In genomic region chr16:33494374-33494773, GRCm38 (mm10) we compare ENCODE assay signal across 35 mouse cellular contexts. TPM values are rescaled to one million over a fixed set of nuclear protein-coding genes. Genes with fewer than 3 reads are reported as not detected.
"Had no signal": no experiment of that assay in that cellular context is flagged by ENCODE, and none has a peak within 500 bp of the region (broad histone marks: within the 10 kb centered on the region; RNA-seq: fewer than 3 reads in every experiment).

No protein-coding gene starts in this region.

- H3K4me2 ChIP-seq: limb, embryonic 12.5 days; limb, embryonic 13.5 days; limb, embryonic 15.5 days; liver, embryonic 11.5 days; liver, embryonic 12.5 days; liver, embryonic 13.5 days; liver, embryonic 15.5 days; lung, embryonic 14.5 days; lung, embryonic 15.5 days; midbrain, embryonic 11.5 days; midbrain, embryonic 12.5 days; midbrain, embryonic 13.5 days; midbrain, embryonic 15.5 days; neural tube, embryonic 12.5 days had no signal

- H3K9ac ChIP-seq: limb, embryonic 12.5 days; limb, embryonic 13.5 days; limb, embryonic 15.5 days; liver, embryonic 12.5 days; liver, embryonic 13.5 days; liver, embryonic 14.5 days; liver, embryonic 15.5 days; liver, postnatal 0 days; lung, embryonic 14.5 days; lung, embryonic 15.5 days; midbrain, embryonic 12.5 days; midbrain, embryonic 13.5 days; midbrain, embryonic 15.5 days; neural tube, embryonic 12.5 days had no signal

- DNase-seq: left cerebral cortex, postnatal 4 days; liver; liver, embryonic 13.5 days; liver, postnatal 0 days; lung, adult 18-20 months; lung, adult 2 months; lung, embryonic 14.5 days; lung, postnatal 10 days; lung, postnatal 14 days; lung, postnatal 36 days; lung, postnatal 4 days; midbrain, embryonic 14.5 days had no signal

- H3K4me1 ChIP-seq: limb, embryonic 10.5 days; limb, embryonic 12.5 days; limb, embryonic 13.5 days; limb, embryonic 15.5 days; liver, embryonic 12.5 days; liver, embryonic 13.5 days; liver, embryonic 15.5 days; lung, embryonic 15.5 days; megakaryocyte, embryonic 14.5 days; midbrain, embryonic 10.5 days; midbrain, embryonic 12.5 days; midbrain, embryonic 13.5 days; midbrain, embryonic 15.5 days; neural tube, embryonic 12.5 days had no signal

- H3K9me3 ChIP-seq: limb, embryonic 10.5 days; limb, embryonic 12.5 days; limb, embryonic 13.5 days; limb, embryonic 15.5 days; liver, embryonic 12.5 days; liver, embryonic 13.5 days; liver, embryonic 15.5 days; lung, embryonic 15.5 days; megakaryocyte, embryonic 14.5 days; midbrain, embryonic 10.5 days; midbrain, embryonic 12.5 days; midbrain, embryonic 13.5 days; midbrain, embryonic 15.5 days; neural tube, embryonic 12.5 days had no signal

- H3K27me3 ChIP-seq: limb, embryonic 12.5 days; limb, embryonic 13.5 days; limb, embryonic 15.5 days; liver, embryonic 12.5 days; liver, embryonic 13.5 days; liver, embryonic 15.5 days; lung, embryonic 15.5 days; megakaryocyte, embryonic 14.5 days; midbrain, embryonic 12.5 days; midbrain, embryonic 13.5 days; midbrain, embryonic 15.5 days; neural tube, embryonic 12.5 days had no signal

- H3K4me3 ChIP-seq: limb, embryonic 10.5 days; limb, embryonic 12.5 days; limb, embryonic 13.5 days; limb, embryonic 15.5 days; liver, embryonic 12.5 days; liver, embryonic 13.5 days; liver, embryonic 15.5 days; lung, embryonic 15.5 days; megakaryocyte, embryonic 14.5 days; midbrain, embryonic 10.5 days; midbrain, embryonic 12.5 days; midbrain, embryonic 13.5 days; midbrain, embryonic 15.5 days; myocyte; neural tube, embryonic 12.5 days had no signal

- H3K27ac ChIP-seq: limb, embryonic 10.5 days; limb, embryonic 12.5 days; limb, embryonic 13.5 days; limb, embryonic 15.5 days; liver, embryonic 12.5 days; liver, embryonic 13.5 days; liver, embryonic 14.5 days; liver, embryonic 15.5 days; lung, embryonic 15.5 days; macrophage; midbrain, embryonic 10.5 days; midbrain, embryonic 12.5 days; midbrain, embryonic 13.5 days; midbrain, embryonic 15.5 days; neural tube, embryonic 12.5 days had no signal

- ATAC-seq: liver, embryonic 12.5 days; liver, postnatal 0 days; lung, postnatal 0 days; midbrain, embryonic 13.5 days; midbrain, embryonic 15.5 days had no signal

RNA-seq across cellular contexts. Expression of gene Slc12a8, which starts 22.8 kb away (rescaled TPM):
- total RNA-seq: megakaryocyte progenitor cell, adult 5-6 weeks; megakaryocyte, adult 5-6 weeks; megakaryocyte-erythroid progenitor cell, adult 5-6 weeks; monocyte, adult 5-6 weeks had no signal
- polyA plus RNA-seq: macrophage had no signal
